Mouse (Mus musculus): Measurements from ENCODE around the gene Etv2.
A peak's percentile ranks its signal among the peaks of the same experiment; 100 is the strongest.

Gene Etv2

DNA sequence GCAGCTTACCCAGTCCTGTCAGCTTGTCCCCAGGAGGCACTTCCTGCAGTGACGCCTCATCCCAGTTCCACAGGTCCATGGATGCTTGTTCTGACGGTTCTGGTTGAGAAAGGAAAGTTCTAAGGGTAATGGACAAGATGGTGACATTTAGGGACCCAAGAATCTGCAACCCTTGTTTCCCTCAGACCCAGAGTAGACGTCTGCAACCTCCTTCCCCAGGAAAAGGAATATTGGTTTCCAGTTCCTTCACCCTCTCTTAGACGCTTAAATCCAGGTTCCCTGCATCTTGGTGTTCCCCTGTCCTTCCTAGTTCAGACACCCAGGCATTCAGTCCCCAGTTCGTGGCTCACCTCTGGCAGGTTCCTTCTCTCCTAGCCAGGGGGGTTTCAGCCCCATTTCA is at the start of gene Etv2:
TSS of gene Etv2 (minus strand) at position 101 of the 400 bp plus-strand sequence.
- DNase-seq (ENCODE audit: low spot score in 2 of 2) = no peak

DNA sequence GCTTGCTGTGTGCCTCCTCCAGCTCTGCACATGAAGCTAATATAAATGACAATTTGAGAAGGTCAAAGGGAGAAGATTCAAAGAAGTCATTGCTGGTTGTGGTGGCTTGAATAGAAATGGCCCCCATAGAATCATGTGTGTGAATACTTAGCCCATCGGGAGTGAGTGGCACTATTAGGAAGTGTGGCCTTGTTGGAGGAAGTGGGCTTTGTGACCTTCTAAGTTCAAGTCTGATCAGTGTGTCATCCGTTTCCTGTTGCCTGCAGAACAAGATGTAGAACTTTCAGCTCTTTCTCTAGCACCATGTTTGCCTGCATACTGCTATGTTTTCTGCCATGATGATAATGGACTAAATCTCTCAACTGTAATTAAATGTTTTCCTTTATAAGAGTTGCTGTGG is 47.8 kb upstream of the Etv2 start:
- no peak for DNase-seq (ENCODE audit: low spot score in 2 of 2)

DNA sequence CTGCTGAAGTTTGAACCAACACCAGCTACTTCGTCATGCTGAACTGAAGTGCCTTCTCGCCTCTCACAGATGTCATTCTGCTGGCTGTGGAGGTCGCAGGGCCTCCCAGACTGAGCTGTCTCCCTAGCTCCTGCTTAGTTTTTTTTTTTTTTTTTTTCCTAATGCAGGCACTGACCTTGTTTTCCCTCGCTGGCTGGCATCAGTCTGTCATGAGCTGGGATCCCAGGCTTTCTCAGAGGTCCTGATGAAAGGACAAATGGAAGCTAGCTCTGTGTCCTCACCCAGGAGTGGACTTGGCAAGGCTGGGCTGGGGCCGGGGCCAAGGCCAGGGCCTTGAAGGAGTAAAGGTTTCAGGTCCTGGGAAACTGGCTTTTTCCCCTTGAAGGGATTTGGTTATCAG is 46.2 kb upstream of the Etv2 start:
- no peak for DNase-seq (ENCODE audit: low spot score in 2 of 2)

DNA sequence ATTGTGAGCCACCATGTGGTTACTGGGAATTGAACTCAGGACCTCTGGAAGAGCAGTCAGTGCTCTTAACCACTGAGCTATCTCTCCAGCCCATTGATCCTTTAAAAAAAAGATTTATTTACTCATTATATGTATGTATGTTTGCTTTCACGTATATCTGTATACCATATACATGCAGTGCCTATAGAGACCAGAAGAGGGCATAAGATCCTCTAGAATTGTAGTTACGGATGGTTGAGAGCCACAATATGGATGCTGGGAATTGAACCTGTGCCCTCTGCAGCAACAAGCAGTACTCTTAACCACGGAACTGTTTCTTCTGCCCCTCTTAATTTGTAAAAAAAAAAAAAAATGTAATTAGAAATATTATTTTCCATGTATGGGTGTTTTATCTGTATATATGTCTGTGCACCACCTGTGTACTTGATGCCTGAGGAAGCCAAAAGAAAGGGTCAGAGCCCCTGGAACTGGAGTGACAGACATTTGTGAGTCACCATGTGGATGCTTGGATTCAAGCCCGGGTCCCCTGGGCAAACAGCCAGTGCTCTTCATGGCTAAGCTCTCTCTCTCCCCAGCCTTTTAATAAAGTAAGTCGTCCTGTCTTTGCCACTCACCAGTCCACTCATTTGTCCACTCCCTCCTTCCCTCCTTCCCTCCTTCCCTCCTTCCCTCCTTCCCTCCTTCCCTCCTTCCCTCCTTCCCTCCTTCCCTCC is 42.8 kb upstream of the Etv2 start:
- DNase-seq (ENCODE audit: low spot score in 2 of 2) = no peak

DNA sequence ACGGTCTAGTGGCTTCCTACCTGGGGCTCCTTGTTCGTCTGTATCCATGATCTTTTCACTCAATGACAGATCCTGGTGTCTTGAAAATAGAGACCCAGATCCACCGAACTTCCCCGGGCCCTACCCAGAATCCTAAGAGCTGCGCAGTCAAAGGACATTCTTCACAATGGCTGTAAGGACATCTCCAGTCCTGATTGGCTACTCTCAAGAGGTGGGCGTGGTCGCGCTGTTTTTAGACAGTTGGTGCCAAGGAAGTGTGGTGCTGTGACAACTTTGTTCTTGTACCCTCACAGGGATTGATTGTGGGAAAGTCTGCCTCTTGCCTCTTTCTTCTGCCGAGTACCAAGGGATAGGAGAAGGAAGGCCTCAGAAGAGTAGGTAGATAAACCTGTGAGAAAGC is 35.8 kb upstream of the Etv2 start, which contains the start of gene Pmis2:
TSS of gene Pmis2 (minus strand) at position 126 of the 400 bp plus-strand sequence.
- no peak for DNase-seq (ENCODE audit: low spot score in 2 of 2)

DNA sequence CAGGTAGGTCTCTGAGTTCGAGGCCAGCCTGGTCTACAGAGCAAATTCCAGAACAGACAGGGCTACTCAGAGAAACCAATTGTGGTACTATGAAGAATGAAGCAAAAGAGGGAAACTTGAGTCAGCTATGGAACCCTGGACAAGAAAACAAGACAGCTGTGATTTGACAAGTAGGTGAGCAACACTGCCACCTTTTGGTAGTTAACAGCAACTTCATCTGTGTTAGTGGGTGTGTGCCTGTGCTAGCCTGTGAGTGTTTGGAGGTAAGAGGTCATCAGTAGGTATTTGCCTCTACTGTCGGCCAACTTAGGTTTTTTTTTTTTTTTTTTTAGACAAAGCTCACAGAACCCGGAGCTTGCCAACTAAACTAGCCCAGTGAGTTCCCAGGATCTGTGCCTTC is 33.6 kb upstream of the Etv2 start:
- DNase-seq (ENCODE audit: low spot score in 2 of 2) = no peak

DNA sequence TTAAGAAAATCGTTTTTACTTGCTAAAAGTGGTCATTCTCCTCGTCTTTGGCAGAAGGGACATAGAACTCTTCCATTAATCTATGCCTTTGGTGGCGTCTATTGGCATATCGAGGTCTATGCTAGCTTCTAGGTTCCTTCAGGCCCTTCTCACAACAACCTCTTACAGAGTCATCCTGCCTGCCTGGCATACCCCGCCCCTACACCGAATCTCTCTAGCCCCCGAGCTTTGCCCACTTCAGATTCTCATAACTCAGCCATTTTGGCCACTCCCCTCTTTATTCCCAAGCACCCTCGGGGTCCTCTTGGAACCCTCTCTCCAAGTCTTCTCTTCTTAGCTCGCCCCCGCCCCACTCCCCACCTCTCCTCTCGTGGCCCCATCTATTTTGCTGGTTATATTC is 29.7 kb upstream of the Etv2 start:
- no peak for DNase-seq (ENCODE audit: low spot score in 2 of 2)

DNA sequence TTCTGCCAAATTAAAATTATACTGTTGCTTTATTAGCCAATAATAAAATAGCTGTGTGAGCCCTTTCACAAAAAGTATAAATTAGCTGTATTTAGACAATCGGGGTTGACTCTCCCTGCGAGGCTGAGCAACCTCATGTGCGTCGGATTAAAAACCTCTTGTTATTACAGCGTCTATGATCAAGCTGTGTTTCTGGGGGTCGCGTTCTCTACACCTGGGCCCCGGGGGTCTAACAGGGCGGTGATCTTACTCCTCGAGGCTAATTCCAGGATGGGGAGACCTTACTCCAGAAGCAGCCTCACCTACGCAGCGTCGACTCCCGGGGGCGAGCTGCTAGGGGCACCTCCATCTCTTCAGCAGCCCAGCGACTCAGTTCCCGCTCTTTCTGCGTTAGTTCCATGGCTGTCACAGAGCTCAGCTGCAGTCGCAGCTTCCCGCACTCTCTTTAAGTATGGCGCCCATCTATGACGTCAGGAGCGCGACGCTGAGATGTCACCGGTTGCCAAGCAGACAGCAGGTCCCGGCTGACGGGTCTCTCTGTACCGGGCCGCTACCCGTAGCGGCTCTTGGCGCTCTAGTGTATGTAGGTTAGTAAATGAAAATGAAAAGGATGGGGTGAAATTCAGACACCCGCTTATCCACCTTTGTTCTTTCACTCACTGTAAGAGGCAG is 29.0 kb upstream of the Etv2 start, which contains the start of gene Haus5:
TSS of gene Haus5 (minus strand) at position 466 of the 672 bp plus-strand sequence.
- DNase-seq (ENCODE audit: low spot score in 2 of 2) = peak; percentile 84 to 86

DNA sequence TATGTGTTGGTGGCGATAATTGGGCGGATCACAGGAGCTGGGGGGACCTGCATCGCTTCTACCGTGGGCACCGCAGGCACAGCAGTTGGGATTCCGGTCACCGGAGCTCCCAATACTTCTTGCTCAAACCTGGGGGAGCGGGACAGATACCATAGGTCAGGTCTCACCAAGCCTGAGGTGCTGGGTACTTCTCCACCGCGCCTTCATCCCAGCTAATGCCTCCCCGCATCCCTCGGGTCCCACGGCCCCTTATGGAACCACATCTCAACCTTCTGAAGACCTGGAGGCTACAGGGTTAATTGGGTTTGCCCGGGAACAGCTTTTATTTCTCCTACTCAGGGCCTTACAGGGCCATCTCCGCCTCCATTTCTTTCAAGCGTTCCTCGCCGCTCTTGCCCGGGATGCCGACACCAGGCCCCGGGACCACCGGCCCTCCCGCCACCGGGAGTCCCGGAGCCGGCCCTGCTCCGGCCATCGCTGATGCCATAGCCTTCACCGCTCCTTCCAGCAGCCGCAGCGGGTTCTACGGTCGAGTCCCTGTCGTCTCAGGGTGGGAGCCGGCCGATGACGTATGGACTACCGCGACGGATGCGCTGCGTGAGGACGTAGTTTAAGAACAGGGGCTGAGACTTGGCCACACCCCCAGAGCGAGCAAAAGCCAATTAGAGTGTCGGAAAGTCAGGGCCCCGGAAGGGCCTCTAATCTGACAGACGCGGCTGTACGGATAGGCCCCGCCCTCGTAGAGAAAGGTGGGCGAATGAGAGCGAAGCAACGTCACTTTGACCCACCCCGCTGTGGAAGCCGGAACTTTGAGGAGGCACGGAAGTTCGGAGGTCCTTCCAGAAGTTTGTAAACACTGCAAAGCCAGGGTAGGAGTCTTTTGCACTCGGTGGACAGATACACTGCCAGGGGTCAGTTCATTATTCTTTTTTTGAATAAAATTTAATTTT is 14.2 kb upstream of the Etv2 start, which contains the start of gene Rbm42:
TSS of gene Rbm42 (minus strand) at position 727 of the 950 bp plus-strand sequence.
- DNase-seq (ENCODE audit: low spot score in 2 of 2) = peak; percentile 95 to 97

DNA sequence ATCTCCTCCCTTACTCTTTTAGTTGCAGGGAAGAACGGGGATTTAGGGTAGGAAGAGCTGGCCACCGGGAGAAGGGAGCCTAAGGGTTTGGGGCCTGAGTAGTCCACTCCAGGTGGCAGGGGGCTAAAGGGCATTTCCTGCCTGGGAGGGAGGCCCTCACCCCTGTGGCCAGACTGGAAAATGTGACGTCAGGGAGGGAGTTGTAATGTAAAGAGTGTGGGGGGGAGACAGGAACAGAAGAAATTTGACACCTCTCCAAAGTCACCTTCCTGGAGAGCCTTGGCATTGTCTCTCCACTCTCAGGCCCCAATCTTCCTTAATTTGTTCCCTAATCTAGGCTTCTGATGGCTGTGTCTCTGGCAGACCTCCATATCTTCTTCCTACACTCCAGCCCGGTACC is 3.4 kb upstream of the Etv2 start:
- no peak for DNase-seq (ENCODE audit: low spot score in 2 of 2)

DNA sequence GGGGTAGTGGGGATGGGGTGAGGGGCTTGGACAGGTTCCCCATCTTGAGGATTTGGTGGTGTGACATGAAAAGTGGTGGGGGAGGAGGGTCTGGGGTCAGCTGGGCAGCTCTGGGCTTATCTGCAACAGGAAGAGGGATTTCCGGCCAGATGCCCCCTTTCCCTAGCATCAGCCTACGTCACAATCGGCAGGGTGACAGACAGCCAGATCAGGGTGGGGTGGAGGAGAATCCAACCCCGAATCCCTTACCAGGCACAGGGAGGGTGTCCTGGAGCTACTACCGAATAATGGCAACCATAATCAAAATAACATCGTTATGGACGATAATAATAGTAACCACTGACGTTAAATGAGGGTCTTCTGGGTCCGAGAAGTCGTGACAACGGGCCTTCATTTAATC is 743 bp upstream of the Etv2 start:
- DNase-seq (ENCODE audit: low spot score in 2 of 2) = no peak

DNA sequence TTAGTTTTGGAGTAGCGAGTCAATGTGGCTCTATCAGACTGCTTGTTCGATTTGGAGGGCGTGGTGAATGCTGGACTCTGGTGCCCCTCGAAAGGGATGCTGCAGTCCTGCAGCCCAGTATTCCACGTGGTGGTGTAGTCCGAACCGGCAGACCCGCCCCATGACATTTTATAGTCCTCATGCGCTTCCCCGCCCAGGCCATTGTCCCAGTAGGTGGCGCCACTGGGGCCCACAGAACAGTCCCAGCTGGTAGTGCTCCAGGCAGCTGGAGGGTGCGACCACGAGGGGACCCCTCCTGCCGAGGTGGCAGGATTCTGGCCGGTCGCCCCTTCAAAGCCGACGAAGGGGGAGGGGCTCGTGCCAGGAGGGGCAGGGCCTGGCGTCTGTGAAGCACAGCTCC is 1.0 kb downstream of the Etv2 start:
- peak in 1 of 2 experiments; percentile 14 for DNase-seq (ENCODE audit: low spot score in 2 of 2)

DNA sequence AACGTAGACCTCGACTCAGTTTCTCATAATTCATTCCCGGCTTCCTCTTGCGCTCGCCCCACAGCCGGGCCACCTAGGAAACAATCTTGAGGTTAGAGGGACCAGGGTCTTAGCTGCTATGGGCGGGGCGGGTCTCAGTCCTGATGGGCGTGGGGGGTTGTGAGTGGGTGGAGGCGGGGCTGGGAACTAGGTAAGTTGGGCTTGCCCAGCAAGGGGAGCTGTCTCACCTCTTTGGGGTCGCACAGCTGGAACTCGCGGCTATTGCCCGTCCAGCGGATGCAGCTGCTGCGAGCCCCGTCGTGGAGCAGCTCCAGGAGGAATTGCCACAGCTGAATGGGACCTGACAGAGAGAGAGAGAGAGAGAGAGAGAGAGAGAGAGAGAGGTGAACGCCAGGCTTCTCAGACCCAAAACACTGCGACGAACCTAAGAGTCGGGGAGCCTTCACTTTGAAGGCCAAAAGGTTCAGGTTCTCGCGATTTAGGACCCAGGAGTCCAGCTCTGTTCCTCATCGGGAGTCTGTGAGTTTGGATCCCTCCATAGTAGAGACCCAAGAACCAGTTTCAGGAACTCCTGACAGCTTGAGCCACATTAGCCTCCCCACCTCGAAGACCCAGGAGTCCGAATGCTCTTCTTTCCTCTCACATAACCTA is 1.8 kb downstream of the Etv2 start:
- no peak for DNase-seq (ENCODE audit: low spot score in 2 of 2)

DNA sequence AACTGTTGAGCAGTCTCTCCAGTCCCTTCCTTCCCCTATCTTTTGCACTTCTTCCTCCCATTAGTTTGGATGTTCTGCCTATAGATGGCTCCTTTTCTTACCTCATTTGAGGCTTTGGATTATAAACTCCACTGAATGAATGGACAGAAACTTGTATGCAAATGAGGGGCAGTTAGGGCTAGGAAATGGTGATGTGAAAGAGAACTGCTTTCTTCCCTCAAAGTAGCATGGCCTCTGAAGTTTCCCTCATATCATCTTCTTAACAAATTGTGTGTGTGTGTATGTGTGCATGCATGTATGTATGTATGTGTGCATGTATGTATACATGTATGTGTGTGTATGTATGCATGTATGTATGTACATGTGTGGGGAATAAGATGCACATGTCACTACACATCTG is 6.6 kb downstream of the Etv2 start:
- DNase-seq (ENCODE audit: low spot score in 2 of 2) = no peak

DNA sequence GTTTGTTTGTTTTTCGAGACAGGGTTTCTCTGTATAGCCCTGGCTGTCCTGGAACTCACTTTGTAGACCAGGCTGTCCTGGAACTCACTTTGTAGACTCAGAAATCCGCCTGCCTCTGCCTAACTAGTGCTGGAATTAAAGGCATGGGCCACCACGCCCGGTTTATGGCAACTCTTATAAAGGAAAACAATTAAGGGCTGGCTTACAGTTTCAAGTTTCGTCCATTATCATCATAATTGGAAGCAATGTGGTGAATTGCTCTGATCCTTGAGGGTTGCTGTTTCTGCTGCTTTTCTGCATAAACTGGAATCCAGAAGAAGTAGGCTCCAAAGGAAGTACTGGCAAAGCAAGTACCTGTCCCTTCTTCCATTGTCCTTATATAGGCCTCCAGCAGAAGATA is 9.0 kb downstream of the Etv2 start:
- no peak for DNase-seq (ENCODE audit: low spot score in 2 of 2)

DNA sequence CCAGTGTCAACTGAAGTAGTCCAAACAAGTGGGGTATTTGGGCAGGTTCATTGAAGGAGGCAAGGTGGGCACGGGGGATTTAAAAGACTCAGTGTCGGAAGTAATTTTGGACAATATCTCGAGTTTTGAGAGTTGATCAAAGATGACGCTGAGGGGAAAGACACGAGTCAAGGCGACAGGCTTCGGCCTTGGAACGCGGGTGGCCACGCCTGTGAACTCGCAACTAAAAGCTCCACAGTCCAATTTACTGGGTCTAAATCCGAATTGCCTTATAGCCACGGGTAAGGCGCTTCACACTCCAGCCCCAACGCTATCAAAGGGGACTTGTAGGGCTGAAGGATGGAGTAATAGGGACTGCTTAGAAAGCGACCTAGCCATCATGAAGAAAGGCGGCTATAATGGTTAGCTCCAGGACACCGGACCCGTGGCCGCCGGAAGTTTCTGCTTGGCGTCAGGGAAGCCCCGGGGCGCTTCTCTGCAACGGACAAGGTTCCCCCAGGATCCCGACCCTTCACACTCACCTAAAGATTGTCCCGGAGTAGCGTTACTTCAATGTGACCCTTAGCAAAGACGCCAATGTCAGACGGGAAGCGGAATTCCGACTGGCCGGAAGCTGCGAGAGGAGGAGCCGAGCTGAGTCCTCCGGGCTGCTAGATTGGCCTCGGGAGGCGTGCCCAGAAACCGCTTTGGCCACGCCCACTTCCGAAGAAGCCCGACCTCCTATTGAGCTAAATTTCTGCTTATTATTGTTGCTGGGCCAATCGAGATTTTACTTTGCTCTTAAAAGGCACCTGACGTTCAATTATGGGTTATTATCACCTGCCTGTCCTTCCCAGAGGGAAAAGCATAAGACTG is 9.9 kb downstream of the Etv2 start, which contains the start of gene Cox6b1:
TSS of gene Cox6b1 (minus strand) at position 622 of the 855 bp plus-strand sequence.
- DNase-seq (ENCODE audit: low spot score in 2 of 2) = peak; percentile 61 to 72

DNA sequence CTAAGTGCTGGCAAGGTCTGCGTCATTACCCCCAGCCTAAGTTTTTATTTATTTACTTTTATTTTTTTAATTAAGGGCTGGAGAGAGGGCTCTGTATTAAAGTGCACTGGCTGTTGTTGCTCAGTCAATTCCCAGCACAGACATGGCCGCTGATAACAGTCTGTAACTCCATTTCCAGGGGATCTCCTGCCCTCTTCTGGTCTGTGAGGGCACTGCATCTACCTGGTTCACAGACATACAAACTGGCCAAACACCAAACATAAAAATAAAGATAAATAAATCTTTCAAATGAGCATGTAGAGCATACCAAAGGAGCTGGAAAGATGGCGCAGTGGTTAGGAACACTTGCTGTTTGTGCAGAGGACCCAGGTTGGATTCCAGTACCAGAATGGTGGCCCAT is 16.4 kb downstream of the Etv2 start:
- DNase-seq (ENCODE audit: low spot score in 2 of 2) = no peak

DNA sequence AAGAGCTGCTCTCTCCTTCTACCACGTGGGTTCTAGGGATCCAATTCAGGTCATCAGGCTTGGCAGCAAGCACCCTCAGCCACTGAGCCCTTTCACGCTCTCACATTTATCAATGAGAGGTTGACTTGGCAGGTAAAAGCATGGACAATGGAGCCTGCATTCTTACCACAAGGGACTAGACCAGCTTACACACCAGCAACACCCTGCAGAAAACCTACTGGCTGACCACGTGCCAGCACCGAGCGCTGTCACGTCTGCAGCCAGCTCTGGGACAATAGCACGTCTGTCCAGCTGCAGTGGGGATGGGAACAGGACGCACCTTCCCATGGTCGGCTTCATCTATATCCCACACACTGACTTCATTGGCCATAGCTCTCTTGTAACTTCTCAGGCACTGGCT is 17.0 kb downstream of the Etv2 start:
- no peak for DNase-seq (ENCODE audit: low spot score in 2 of 2)

DNA sequence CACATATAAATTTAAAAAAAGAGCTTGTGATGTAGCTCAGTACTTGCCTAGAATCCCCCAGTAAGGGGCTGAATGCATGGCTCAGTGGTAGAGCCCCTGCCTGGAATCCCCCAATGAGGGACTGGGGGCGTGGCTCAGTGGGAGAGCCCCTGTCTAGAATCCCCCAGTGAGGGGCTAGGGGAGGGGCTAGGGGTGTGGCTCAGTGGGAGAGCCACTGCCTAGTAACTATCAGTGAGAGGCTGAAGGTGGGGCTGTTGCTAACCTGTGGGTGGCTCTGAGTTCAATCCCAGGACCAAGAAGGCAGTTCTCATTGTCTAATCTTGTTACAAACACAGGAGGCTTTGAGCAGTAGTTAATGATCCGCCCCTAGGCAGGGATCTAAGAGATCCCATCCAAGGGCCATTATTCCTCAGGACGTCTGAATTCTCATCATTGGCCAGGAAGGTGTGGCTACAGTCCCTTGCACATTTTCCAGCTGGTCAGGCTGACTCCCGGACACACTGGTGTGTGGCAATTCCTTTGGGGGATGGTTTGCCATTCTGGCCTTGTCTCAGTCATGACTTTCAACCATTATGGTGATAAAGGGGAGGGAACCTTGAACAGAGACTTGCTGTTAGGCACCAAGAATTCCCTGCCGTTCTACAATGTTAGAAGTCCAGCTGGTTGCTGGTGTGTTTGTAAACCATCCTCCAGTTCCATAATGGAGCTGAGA is 20.4 kb downstream of the Etv2 start:
- no peak for DNase-seq (ENCODE audit: low spot score in 2 of 2)

DNA sequence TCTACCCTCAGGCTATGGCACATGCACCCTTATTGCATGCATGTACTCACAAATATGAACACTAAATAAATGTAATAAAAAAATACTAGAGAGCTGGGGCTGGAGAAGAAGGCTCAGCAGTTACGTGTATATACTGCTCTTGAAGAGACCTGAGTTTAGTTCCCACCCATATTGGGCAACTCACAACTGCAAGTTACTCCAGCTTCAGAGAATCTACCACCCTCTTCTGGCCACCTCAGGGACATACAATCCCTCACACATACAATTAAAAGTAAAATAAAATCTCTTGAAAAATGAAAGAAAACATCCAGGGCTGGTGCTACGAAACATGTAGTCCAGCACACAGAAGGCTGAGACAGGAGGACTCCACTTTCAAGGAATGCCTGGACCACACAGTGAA is 21.2 kb downstream of the Etv2 start:
- no peak for DNase-seq (ENCODE audit: low spot score in 2 of 2)
